Mouse (Mus musculus): Measurements from ENCODE around the gene Mertk. TPM values are rescaled to one million over a fixed set of nuclear protein-coding genes. Genes with fewer than 3 reads are reported as not detected.

The Mertk gene
- total and polyA plus RNA-seq, 2 experiments from 2014 or later = 2.0 to 7.7 TPM

DNA sequence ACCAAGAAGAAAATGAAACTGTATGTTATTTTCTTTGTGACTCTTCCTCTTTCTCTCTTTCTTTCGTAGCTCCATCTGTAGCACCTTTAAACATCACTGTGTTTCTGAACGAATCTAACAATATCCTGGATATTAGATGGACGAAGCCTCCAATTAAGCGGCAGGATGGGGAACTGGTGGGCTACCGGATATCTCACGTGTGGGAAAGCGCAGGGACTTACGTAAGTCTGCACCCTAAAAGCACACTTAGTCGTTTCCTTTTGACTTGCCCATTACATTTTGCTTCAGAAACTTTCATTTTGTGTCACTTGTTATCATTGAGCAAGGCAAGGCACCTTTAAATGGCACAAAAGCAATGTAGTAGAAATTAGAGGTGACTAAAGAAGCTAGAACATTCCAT is 63.3 kb downstream of the Mertk start:
- H3K4me1 ChIP-seq (ENCODE audit: insufficient read depth, low read length) = no peaks in the 10 kb centered on the region
- H3K36me3 ChIP-seq (ENCODE audit: insufficient read depth, low read length) = no peaks in the 10 kb centered on the region
- H3K4me2 ChIP-seq (ENCODE audit: low read depth, low read length, poor library complexity, severe bottlenecking) = no peak overlapping the region
- no peaks in the 10 kb centered on the region for H3K9me3 ChIP-seq (ENCODE audit: low read length)
- no peak overlapping the region for H3K4me3 ChIP-seq (ENCODE audit: low read depth, low read length)
- H3K27me3 ChIP-seq (ENCODE audit: insufficient read depth, low read length) = no peaks in the 10 kb centered on the region
- no peak overlapping the region for H3K27ac ChIP-seq (ENCODE audit: low read depth, low read length)
- no peak for TF ChIP-seq CTCF (IDR thresholded peaks at IDR 0.05)
- no peak for ATAC-seq (ENCODE audit: low FRiP score)
- no peak overlapping the region for H3K9ac ChIP-seq (replicated peaks; ENCODE audit: low read length, poor library complexity, severe bottlenecking)
- WGBS = 94% methylated on average over 9 of the region's 9 CpGs
- no peak for DNase-seq (ENCODE audit: low spot score)

DNA sequence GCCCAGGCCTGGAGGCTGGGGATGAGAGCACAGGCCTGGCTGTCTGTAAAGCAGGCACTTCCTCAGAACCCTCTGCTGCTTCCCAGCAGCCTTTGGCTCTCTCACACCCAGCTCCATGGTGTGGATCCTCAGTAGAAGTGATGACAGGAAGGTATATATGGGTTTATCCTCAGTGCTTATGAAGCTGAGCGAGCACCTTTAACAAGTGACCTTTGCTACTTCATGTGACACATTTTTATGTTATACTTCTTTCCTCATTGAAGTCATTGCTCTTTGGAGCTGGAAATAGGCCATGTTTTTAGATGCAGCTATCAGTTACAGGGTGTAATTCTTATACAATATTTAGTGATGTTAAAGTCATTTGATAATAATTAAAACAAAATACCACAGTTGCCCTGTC is 67.0 kb downstream of the Mertk start:
- ATAC-seq (ENCODE audit: low FRiP score) (no peak), DNase-seq (ENCODE audit: low spot score) (no peak)
- Histone ChIP-seq H3K9ac (replicated peaks; ENCODE audit: low read length, poor library complexity, severe bottlenecking) (no peak overlapping the region), H3K36me3 (ENCODE audit: insufficient read depth, low read length) (no peaks in the 10 kb centered on the region), H3K9me3 (ENCODE audit: low read length) (no peaks in the 10 kb centered on the region), H3K4me3 (ENCODE audit: low read depth, low read length) (no peak overlapping the region), H3K4me1 (ENCODE audit: insufficient read depth, low read length) (no peaks in the 10 kb centered on the region), H3K27me3 (ENCODE audit: insufficient read depth, low read length) (no peaks in the 10 kb centered on the region), H3K4me2 (ENCODE audit: low read depth, low read length, poor library complexity, severe bottlenecking) (no peak overlapping the region), H3K27ac (ENCODE audit: low read depth, low read length) (no peak overlapping the region)
- no peak for TF ChIP-seq CTCF (IDR thresholded peaks at IDR 0.05)
- 91% methylated on average over 1 of the region's 1 CpGs for WGBS

DNA sequence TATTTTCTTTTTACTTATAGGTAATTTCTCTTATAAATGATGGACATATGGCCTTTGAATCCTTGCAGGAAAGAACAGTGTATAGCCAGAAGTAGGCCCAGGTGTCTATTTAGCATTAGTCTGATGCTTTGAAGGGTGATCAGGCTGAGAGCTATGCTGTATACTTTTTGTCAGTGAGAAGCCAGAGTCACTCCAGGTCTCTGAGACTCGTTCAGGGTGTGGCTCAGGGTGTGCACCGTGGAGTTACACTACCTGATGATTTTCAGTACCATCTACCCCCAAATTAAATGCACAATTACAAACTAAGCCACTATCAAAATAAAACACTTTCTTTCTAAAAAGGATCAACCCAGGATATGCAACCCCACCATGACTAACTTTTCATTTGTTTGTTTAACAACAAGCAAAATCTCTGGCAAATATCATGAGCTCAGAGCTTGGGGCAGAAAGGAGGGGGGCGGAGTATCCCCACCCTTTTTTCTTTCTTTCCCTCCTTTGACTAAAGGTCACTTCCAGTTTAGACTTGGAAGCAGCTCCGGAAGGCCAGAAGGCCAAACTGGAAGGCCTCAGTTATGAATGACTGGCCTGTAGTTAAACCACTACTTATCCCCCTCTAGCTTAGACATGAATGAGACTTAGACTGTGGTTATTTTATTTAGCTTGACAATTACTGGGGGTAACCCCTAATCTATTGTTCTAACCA is 69.9 kb downstream of the Mertk start:
- H3K4me2 ChIP-seq (ENCODE audit: low read depth, low read length, poor library complexity, severe bottlenecking) = no peak overlapping the region
- no peak for TF ChIP-seq CTCF (IDR thresholded peaks at IDR 0.05)
- no peaks in the 10 kb centered on the region for H3K4me1 ChIP-seq (ENCODE audit: insufficient read depth, low read length)
- H3K27me3 ChIP-seq (ENCODE audit: insufficient read depth, low read length) = no peaks in the 10 kb centered on the region
- H3K36me3 ChIP-seq (ENCODE audit: insufficient read depth, low read length) = no peaks in the 10 kb centered on the region
- H3K4me3 ChIP-seq (ENCODE audit: low read depth, low read length) = no peak overlapping the region
- H3K27ac ChIP-seq (ENCODE audit: low read depth, low read length) = no peak overlapping the region
- WGBS = 87% methylated on average over 4 of the region's 4 CpGs
- ATAC-seq (ENCODE audit: low FRiP score) (no peak), DNase-seq (ENCODE audit: low spot score) (no peak)
- no peaks in the 10 kb centered on the region for H3K9me3 ChIP-seq (ENCODE audit: low read length)
- no peak overlapping the region for H3K9ac ChIP-seq (replicated peaks; ENCODE audit: low read length, poor library complexity, severe bottlenecking)

DNA sequence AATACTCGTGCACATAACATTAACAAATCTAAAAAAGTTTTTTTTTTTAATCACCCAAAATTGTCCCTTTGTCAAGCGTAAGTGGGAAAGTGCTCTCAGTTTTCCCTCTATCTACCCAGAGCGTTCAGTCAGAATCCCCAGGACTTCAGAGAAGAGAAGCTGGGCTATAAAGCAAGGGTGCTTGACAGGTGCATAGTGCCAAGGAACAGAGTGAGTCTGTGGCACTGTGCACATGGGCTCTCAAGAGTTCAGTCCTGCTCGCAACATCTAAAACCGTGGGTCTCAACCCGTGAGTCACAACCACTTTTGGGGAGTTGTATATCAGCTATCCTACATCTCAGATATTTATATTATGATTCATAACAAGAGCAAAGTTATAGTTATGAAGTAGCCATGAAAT is 71.8 kb downstream of the Mertk start:
- ATAC-seq (ENCODE audit: low FRiP score) (no peak), DNase-seq (ENCODE audit: low spot score) (no peak)
- H3K9ac ChIP-seq (replicated peaks; ENCODE audit: low read length, poor library complexity, severe bottlenecking) = no peak overlapping the region
- no peaks in the 10 kb centered on the region for H3K27me3 ChIP-seq (ENCODE audit: insufficient read depth, low read length)
- no peaks in the 10 kb centered on the region for H3K36me3 ChIP-seq (ENCODE audit: insufficient read depth, low read length)
- no peaks in the 10 kb centered on the region for H3K9me3 ChIP-seq (ENCODE audit: low read length)
- H3K4me2 ChIP-seq (ENCODE audit: low read depth, low read length, poor library complexity, severe bottlenecking) = no peak overlapping the region
- 95% methylated on average over 6 of the region's 6 CpGs for WGBS
- no peak overlapping the region for H3K4me3 ChIP-seq (ENCODE audit: low read depth, low read length)
- H3K27ac ChIP-seq (ENCODE audit: low read depth, low read length) = no peak overlapping the region
- no peaks in the 10 kb centered on the region for H3K4me1 ChIP-seq (ENCODE audit: insufficient read depth, low read length)
- no peak for TF ChIP-seq CTCF (IDR thresholded peaks at IDR 0.05)

DNA sequence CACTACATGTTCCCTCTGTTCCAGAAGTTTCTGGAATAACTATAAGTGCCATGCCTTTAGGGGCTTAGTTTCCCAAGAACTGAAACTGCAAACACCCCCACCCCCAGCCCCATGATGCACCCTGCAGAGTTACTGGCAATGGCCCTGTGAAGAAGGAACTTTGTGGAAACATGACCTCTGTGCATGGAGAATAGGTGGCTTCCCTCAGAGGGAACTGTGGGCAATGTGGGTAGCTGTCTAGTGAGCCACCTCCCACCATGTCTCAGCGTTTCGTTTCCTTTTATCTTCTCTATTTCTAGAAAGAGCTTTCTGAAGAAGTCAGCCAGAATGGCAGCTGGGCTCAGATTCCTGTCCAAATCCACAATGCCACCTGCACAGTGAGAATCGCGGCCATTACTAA is 72.3 kb downstream of the Mertk start:
- H3K27ac ChIP-seq (ENCODE audit: low read depth, low read length) = no peak overlapping the region
- no peak overlapping the region for H3K4me3 ChIP-seq (ENCODE audit: low read depth, low read length)
- H3K36me3 ChIP-seq (ENCODE audit: insufficient read depth, low read length) = no peaks in the 10 kb centered on the region
- no peak overlapping the region for H3K9ac ChIP-seq (replicated peaks; ENCODE audit: low read length, poor library complexity, severe bottlenecking)
- WGBS = 73% methylated on average over 4 of the region's 4 CpGs
- DNase-seq (ENCODE audit: low spot score) (no peak), ATAC-seq (ENCODE audit: low FRiP score) (no peak)
- no peak overlapping the region for H3K4me2 ChIP-seq (ENCODE audit: low read depth, low read length, poor library complexity, severe bottlenecking)
- no peaks in the 10 kb centered on the region for H3K4me1 ChIP-seq (ENCODE audit: insufficient read depth, low read length)
- H3K27me3 ChIP-seq (ENCODE audit: insufficient read depth, low read length) = no peaks in the 10 kb centered on the region
- H3K9me3 ChIP-seq (ENCODE audit: low read length) = no peaks in the 10 kb centered on the region
- TF ChIP-seq CTCF (IDR thresholded peaks at IDR 0.05) = no peak

DNA sequence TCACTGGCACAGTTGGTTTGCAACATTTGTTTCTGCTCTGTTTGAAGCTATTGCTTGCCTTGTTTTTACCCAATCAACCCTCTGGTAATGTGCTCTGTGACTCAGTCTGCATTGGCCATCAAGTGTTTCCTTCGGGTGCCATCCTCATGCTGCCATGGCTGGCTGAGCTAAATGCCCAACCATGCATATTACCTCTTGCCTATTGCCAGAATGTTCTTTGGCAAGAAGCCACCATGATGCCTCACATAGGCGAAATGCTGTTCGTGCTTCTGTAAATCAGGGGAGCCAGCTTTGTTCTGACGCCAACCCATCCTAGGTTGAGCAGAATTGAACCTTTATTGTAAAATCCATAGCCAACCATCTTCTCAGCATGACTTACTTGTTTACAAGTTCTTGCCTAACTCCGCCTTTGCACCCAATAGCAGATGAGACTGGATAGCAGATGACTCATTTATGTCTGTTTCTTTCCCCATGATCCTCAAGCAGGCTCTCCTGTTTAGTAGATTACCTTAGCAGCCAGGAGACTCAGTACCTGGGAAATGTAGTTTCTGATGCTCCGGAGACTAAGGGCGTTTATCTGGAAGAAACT is 73.1 kb downstream of the Mertk start:
- Histone ChIP-seq H3K36me3 (ENCODE audit: insufficient read depth, low read length) (no peaks in the 10 kb centered on the region), H3K9ac (replicated peaks; ENCODE audit: low read length, poor library complexity, severe bottlenecking) (no peak overlapping the region), H3K4me1 (ENCODE audit: insufficient read depth, low read length) (no peaks in the 10 kb centered on the region), H3K27me3 (ENCODE audit: insufficient read depth, low read length) (no peaks in the 10 kb centered on the region), H3K4me3 (ENCODE audit: low read depth, low read length) (no peak overlapping the region), H3K27ac (ENCODE audit: low read depth, low read length) (no peak overlapping the region), H3K4me2 (ENCODE audit: low read depth, low read length, poor library complexity, severe bottlenecking) (no peak overlapping the region), H3K9me3 (ENCODE audit: low read length) (no peaks in the 10 kb centered on the region)
- no peak for ATAC-seq (ENCODE audit: low FRiP score)
- peak; percentile 66 for DNase-seq (ENCODE audit: low spot score)
- no peak for TF ChIP-seq CTCF (IDR thresholded peaks at IDR 0.05)
- WGBS = 87% methylated on average over 7 of the region's 7 CpGs

All from midbrain, postnatal 0 days (tissue).